Mouse (Mus musculus) c-Kit-positive CD71-positive TER-119-negative erythroid progenitor cells, embryonic 14.5 days (primary cell): Measurements from ENCODE around the gene Col5a1.
A peak's percentile ranks its signal among the peaks of the same experiment; 100 is the strongest.

Source experiments
- DNase-seq: peaks from one replicate; pipeline ENCODE4 v3.0.0-alpha.2; 2013; ENCODE audit warnings: low read depth

Col5a1 gene

GRCm38 (mm10) chr2:27922053-27922452 is 35.8 kb downstream of the Col5a1 start:
- DNase-seq = no peak

DNA sequence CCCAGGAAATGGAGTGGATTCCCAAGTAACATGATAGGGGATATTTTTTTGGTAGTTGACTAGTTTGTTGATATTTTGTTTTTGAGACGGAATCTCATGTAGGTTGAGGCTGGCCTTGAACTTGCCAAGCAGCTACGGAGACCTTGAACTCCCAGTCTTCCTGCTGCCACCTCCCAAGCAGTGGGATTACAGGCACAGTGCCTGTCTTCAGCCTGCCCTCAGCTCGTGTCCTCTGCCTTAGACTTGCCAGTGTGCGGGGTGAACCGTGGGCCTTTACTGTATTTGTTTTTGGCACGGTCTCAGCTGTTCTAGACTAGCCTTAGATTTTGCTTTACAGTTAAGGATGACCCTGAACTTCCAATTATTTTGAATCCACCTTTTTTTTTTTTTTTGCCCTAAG is 37.5 kb downstream of the Col5a1 start:
- DNase-seq = no peak

DNA sequence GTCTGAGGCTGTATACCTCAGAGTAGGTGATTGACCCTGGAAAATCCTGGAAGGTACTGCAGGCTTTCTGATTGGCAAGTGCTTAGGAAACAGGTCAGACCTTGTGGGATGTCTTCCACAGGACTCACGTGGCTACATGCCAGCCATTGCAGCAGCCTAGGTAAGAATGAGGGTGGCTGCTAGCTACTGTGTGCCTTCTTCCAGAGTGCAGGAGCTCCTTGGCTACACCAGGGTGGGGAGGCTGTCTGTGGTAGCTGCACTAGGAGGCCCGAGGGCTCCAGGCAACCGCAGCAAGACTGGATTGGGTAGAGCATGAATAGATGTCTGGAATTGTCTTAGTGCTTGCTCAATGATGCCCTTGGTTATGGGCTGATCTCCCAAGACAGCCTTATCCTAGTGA is 38.2 kb downstream of the Col5a1 start:
- DNase-seq = no peak

DNA sequence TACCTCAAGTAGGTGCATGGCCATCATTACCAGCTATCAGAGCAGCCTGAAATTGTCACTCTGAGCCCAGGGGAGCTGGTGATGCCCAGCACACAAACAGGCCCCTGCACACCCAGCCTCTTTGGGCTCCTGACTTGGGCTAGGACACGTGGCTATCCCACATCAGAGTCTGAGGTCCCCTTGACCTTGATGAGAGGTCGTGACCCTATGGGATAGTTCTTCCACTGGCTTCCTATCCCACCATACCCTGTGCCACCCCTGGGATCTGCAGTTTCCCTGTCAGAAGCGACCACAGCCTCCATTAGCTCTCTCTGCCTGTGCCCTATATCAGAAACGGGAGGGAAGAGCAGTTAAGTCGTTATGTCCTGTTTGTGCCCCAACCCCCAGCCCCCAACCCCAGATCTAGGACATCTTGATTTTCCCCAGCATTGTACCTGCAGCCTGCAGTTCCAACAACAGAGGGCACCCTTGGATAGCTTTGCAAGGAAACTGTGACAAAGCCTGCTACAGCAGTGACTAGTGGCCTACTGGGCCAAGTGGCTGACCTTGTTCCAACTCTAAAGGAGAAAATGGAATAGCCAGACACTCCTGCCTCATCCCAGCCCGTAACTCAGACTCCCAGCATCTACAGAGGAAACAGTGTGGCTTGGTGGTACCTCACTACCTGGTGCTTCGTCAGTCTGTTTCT is 40.4 kb downstream of the Col5a1 start:
- peak; percentile 19 for DNase-seq

- DNase-seq = no peak
Measured at GRCm38 (mm10) chr2:27930471-27931015, 44.3 kb downstream of the Col5a1 start.

DNA sequence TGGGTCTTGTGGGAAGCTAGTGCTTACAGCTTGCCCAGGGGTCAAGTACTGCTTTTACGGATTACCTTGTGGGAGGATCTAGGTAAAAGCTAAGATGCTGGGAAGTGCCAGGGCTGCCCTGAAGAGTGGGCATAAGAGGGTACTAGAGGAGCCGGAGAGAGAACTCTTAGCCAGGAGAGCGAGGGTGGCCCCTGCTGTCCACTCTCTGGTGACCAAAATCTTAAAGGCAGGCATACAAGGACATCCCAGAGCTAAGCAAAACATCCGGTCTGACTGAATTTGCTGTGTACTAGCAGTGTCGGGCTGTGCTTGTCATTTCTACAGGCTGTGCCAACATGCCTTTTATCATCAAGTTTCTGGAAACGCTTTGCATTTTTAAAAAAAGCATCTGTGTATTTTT is 44.9 kb downstream of the Col5a1 start:
- DNase-seq = no peak

- DNase-seq = no peak
Measured at GRCm38 (mm10) chr2:27931971-27932370, 45.7 kb downstream of the Col5a1 start.

- no peak for DNase-seq
Measured at GRCm38 (mm10) chr2:27934269-27934668, 48.0 kb downstream of the Col5a1 start.

GRCm38 (mm10) chr2:27934831-27935230 is 48.6 kb downstream of the Col5a1 start:
- DNase-seq = no peak

DNA sequence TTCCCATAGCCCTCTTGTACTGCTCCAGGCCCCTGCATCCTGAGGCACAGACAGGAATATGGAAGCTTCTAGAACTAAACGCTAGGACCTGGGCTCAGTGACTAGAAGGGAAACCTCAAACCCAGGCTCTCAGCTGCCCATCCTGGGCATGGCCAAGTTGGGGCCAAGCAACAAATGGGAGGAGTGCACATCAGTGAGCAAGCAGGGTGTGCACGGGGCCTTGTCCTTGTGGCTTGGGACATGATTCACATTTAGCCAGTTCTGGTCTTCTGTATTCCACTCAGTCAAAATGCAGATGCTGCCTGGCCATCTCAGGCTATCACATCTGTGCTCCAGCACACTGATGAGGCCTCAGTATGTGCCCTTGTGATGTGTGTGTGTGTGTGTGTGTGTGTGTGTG is 49.2 kb downstream of the Col5a1 start:
- DNase-seq = no peak

- DNase-seq = no peak
Measured at GRCm38 (mm10) chr2:27936607-27937191, 50.5 kb downstream of the Col5a1 start.

DNA sequence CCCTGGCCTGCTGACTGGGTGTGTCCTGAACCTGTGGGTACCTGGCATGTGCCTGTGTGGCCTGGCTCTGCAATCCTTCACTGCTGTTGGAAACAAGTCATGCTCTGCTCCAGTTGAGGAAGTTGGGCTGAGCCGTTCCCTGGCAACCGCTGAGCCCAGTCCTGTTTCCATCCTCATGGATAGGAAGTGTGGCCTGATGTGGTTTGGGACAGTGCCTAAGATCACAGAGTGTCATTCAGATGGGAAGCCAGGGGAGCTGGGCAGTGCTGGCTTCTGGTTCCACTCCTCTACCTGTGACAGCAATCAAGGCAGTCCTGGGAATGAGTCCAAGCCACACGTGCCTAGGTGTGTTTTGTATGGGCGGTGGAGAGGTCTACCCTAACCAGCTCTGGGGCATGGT is 53.2 kb downstream of the Col5a1 start:
- DNase-seq = no peak

DNA sequence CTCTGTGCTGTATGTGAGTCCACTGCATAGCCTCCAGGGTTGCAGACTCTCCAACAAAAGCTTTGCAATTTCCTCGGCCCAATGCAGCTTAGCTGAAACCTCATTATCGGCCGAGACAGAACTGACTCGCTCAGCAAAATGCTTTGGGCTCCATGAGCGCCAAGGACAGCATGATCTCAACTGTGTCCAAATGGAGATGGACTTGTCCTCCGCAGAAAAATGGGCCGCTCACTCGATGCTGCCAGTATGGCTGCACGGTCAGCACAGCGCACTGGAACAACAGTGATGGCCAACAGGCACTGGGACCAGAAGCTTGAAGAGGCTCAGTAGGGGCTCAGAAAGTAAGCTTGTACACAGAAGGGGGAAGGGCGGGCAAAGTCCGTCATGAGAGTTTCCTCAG is 53.9 kb downstream of the Col5a1 start:
- no peak for DNase-seq

- DNase-seq = no peak
Measured at GRCm38 (mm10) chr2:27947252-27947651, 61.0 kb downstream of the Col5a1 start.

- no peak for DNase-seq
Measured at GRCm38 (mm10) chr2:27947917-27948316, 61.7 kb downstream of the Col5a1 start.

- DNase-seq = no peak
Measured at GRCm38 (mm10) chr2:27953866-27954265, 67.6 kb downstream of the Col5a1 start.

- no peak for DNase-seq
Measured at GRCm38 (mm10) chr2:27954924-27955323, 68.7 kb downstream of the Col5a1 start.

DNA sequence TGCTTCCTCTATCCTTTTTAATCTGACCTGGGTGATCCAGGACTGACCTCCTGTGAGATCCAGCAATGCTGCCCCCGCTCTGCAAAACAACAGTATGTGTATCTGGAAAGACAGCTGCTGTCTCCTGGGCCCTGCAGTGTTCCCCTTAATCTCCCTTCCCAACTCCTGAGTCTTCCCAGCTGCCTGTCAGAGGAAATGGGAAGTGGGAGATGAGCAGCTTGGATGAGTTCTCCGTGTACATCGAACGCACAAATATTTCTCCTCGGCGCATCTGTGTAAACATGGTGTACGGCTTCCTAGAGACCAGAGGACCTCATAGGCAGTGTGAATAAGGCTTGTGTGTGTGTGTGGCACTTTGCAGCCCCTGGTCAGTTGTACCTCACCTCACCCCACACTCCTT is 70.5 kb downstream of the Col5a1 start:
- DNase-seq = no peak

GRCm38 (mm10) chr2:27957184-27957583 is 71.0 kb downstream of the Col5a1 start:
- no peak for DNase-seq

DNA sequence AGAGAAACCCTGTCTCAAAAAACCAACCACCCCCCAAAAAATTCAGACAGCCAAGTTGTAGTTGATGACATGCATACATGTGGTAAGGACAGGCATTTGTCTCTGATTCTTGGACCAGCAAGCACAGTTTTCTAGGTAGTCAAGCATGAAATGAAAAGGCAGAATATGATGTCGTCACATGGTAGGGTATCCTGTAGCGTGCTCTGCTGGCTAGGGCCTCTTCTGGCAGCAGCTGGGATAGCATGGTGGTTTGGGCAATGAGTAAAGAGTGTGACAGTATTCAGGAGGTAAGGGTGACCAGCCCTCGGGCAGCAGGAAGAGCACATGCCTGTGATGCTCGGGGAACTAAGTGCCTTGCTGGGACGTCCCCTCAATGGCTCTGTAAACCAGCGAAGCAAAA is 73.0 kb downstream of the Col5a1 start:
- DNase-seq = no peak

DNA sequence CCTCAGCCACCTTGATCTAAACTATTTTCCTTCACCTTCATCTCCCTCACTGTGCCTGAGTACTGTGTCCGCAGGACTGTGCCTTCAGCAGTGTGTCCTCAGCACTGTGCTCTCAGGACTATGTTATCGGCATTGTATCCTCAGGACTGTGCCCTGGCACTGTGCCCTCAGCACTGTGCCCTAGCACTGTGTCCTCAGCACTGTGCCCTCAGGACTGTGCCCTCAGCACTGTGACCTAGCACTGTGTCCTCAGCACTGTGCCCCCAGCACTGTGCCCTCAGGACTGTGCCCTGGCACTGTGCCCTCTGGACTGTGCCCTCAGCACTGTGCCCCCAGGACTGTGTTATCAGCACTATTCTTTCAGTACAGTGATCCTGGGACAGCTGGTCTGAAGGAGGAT is 75.0 kb downstream of the Col5a1 start:
- DNase-seq = no peak

DNA sequence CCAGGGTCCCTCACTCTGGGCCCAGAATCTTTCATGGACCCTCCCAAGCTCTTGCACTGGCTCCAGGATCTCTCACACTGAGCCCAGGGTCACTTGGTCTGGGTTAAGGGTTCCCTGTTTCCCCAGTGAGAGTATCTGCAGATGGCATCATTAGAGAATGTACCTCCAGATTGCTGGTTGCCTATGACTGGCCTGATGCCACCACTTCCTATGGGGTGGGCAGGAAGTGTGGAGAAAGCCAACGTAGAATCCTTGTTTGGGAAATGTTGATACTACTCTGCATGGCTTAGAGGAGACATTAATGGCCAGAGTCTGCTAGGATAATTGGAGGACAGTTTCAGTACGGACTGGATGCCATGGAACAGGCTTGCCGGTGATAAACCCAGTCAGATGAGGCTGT is 76.2 kb downstream of the Col5a1 start:
- no peak for DNase-seq

DNA sequence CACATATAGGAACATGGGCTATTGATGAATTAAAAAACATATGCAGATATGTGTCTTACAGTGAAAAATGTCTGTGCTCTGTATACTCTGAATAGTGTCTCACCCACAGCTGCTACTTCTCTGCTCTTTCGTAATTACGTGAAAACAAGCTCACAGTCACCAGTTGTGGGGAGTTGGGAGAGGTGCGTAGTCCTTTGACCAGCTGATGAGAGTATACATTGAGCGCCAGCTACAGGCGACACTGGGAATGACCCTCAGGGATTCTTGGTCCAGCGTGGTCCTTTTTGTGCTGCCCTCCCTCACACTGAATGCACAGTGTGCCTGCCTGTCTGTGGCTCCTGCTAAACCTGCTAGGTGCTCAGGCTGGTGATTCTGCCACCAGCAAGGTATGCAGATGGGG is 82.9 kb downstream of the Col5a1 start:
- no peak for DNase-seq

GRCm38 (mm10) chr2:27973840-27974239 is 87.6 kb downstream of the Col5a1 start:
- DNase-seq = peak; percentile 65
